Mouse (Mus musculus) CH12F3 (cell line): ENCODE data around the gene Pcnx.

Experiments used
- in situ Hi-C: fragments of 300-500 bp; cut with MboI; formaldehyde crosslinking; loops from 2 replicates; pipeline ENCODE4 v1.14.3; 2020; ENCODE audit warnings: low sequenced_read_pairs

Pcnx gene

DNA sequence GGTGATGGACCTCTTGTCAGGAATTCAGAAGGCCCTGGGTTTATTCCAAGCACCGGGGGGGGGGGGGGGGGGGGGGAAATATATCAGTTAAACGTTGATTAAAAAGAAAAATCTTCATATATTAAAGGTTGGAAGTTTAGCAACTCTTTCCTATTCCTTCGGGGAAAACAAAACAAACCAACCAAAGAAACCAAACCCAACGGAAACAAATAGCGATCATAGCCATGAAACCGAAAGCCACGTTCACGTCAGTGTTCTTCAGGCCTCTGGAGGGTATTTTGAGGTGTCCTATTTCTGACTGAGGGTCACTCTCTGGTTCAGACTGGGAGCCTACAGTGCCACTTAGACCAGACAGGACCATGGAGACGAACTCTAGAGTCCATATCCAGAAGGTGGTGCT lies 6.3 kb upstream of the Pcnx start:
- in situ Hi-C loops: no loop called here

GRCm38 (mm10) chr12:81855031-81855430 lies 4.8 kb upstream of the Pcnx start:
- in situ Hi-C loops: no loop called here

DNA sequence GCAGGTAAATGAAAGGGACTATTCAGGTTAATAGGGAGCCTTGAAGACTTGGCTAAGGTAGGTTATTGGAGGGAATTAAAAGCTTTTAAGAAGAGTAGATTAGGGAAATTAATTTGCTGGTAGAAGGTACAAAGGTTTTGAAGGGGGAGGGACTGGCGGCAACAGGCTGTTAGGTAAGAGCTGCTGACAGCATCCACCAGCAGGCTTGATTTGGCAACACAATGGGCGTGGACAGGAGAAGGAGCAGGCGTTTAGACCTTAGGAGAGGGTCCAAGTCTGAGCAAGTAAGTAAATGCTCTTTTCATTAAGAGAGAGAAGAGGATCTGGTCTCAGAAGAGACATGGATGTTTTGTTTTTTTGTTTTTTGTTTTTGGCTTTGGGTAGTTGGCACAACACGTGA lies 3.1 kb upstream of the Pcnx start:
- in situ Hi-C loops: no loop called here

DNA sequence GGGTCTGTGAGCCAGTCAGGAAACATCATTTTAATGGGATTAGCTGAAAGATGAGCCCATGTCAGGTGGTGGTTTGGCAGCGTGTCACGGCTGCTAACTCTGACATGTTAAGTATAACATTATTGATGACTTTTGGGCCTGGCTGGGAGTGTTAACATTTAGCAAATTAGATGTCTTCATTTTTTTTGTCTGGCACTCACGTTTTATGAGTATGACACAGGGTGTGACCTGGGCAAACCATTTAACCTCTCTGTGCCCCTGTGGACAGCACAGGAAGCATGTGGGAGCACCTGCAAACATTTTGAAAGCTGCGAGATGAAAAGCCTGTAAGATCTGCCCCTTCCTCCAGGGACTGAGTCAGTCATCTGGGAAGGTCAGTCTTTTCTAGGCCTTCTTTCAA lies 2.6 kb upstream of the Pcnx start:
- in situ Hi-C loops: no loop called here

GRCm38 (mm10) chr12:81857978-81858569 lies 1.7 kb upstream of the Pcnx start:
- in situ Hi-C loops: no loop called here

DNA sequence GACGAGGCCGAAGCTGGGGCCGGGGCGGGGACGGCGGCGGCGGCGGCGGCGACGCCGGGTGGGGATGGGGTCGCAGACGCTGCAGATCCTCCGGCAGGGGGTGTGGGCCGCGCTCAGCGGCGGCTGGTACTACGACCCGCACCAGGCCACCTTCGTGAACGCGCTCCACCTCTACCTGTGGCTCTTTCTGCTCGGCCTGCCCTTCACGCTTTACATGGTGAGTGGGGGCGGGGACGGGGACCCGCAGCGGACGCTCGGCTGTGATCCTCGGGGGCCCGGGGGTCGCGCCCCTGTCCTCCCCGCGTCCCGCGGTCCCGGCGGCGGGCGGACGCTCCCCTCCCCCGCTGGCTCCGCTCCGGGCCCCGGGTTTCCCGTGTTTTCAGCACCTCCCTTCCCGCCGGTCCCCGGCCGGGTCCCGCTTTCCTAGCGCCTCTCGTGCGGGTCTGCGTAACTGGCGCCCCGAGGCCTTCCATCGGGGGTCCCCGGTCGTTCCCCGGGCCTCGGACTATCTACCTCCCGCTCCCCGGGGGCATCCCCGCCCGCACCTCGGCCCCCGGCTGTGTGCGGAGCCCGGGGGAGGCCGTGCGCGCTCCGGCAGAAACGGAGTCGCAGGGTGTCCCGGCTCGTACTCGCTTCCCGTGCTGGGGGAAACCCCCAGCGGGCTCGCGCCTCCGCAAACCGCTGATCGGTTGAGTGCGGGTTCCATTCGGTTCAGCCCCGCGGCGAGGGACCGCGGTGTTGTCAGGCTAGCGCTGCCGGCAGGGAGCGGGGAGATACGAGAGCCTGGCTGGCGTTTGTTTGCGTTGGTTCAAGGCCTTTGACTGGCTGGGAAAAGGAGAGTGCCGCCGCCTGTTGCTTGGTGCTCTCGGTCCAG lies 722 bp downstream of the Pcnx start:
- in situ Hi-C loops: no loop called here

DNA sequence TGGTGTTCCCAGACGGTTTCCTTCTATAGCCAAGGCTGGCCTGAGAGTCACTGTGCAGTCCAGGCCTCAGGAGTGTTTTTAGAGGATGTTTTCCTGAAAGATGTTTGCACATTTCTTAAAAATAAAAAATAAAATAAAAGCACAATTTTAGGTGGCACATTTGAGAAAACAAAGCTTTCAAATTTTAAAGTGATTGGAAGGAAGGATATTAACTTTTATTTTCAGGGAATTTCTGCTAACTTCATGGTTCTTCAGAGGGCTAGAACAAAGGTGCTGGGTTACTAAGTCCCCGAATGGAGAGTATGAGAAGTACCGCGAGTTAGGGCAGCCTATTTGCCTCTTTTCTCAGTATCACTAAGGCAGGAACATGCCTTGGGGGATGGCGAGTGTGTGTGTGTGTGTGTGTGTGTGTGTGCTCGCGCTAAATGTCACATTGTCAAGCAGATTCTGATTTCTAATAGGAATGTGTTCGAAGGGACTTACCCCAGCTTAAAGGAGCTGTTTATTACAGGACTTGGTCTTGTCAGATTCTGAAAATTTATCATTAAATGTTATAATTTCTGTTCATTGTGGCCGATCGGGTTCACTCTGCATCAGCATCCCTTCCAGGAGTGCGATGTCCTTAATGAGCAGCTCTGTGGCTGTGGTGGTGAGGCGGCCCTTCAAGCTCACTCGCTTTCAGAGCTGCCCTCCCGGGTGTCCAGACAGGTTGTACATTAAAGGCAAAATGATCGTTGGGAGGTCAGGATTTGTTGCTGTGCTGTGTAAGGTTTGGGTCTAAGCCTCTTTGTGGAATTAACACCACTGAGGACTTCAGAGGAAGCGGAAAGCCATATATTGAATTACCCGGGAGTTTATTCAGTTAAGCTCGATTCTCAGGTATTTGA lies 1.6 kb downstream of the Pcnx start:
- in situ Hi-C loops: no loop called here

GRCm38 (mm10) chr12:81862351-81862802 lies 2.6 kb downstream of the Pcnx start:
- in situ Hi-C loops: no loop called here

- in situ Hi-C loops: no loop called here
These were observed 4.1 kb downstream of the Pcnx start for GRCm38 (mm10) chr12:81863949-81864348.

GRCm38 (mm10) chr12:81865183-81865582 lies 5.4 kb downstream of the Pcnx start:
- in situ Hi-C loops: no loop called here

GRCm38 (mm10) chr12:81867316-81867715 lies 7.5 kb downstream of the Pcnx start:
- in situ Hi-C loops: no loop called here

GRCm38 (mm10) chr12:81869205-81869940 lies 9.6 kb downstream of the Pcnx start:
- in situ Hi-C loops: no loop called here

GRCm38 (mm10) chr12:81873345-81873744 lies 13.5 kb downstream of the Pcnx start:
- in situ Hi-C loops: no loop called here

GRCm38 (mm10) chr12:81880161-81880560 lies 20.3 kb downstream of the Pcnx start:
- in situ Hi-C loops: no loop called here

DNA sequence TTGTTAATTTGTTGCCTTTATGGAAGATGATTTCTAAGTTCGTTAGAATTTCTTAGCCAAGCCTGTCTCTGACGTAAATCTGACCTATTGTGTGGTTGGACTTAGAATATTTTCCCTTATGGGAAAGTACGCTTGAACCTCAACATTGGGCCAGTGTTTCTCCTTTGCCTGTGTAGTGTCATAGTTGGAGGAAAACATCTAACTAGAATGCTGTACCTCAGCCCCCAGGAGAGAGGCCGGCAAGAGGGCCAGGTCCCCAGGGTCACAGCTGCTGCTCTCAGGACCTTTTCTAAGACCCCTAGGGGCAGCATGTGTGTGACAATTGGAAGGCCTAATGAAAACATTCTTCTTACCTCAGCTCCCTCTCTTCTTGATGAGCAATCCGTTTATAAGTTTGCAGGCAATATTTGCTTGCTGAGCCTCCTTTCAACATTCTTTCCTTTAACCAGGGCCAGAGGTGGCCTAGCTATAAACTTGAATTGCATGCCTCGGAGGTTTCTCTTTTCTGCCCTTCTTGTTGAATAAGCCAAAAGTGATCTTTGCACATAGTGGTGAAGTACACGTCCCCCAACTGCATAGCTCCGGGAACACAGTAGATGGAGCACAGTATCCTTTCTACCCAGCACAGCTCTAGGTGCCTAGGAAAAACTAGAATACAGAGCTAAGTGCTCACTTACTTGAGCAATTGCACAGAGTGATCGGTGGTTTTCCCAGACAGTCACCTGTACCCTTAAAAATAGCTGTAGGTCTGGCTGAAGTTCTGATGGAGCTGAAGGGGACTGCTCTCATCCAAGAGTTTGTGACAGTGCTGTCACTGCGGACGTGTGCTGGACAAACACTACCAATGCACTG lies 23.7 kb downstream of the Pcnx start:
- in situ Hi-C loops: no loop called here

GRCm38 (mm10) chr12:81884107-81884398 lies 24.2 kb downstream of the Pcnx start:
- in situ Hi-C loops: no loop called here

DNA sequence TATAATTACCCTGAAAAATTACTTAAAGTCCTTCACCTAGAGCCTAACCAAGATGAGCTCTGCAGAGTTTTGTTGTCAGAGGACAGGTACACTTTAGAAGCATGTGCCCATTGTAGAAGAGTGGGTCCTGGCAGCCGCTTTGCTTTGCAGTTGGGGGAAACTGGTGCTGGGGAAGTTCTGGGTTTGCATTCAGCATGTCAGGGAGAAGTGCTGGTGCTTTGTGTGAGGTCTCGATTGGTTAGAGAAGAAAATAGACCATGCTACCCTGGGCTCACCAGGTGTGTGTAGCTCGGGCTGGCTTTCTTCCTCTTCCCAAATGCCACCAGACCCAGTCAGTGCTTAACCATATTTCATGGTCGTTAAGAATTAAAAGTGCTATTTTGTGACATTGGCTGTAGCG lies 25.2 kb downstream of the Pcnx start:
- in situ Hi-C loops: no loop called here

DNA sequence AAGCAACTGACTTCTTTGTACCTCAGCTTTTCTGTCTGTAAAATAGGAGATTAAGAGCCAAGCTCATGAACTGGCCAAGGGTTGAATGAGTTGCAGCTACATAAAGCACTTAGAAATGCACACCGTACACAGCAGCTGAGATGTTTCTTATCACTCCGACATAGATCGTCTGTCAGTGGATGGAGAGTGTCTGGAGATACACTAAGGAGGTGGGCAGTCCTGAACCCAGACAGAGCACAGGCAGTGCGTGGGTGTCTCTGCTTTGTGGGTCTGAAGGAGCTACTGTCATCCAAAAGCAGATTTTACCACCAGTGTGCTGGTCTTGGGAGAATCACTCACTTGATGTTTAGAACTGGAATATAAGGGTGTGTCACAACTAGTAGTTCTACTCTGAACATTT lies 26.2 kb downstream of the Pcnx start:
- in situ Hi-C loops: no loop called here

GRCm38 (mm10) chr12:81888954-81889353 lies 29.1 kb downstream of the Pcnx start:
- in situ Hi-C loops: no loop called here

GRCm38 (mm10) chr12:81891946-81892345 lies 32.1 kb downstream of the Pcnx start:
- in situ Hi-C loops: no loop called here
